In genomic region chr1:134722891-134723290, GRCm38 (mm10) we compare ENCODE assay signal across 20 mouse cellular contexts.
DNase-seq lines count a peak whose midpoint lies in the region.
"Had no signal": no experiment of that assay in that cellular context is flagged by ENCODE, and none has a peak within 500 bp of the region (broad histone marks: within the 10 kb centered on the region; RNA-seq: fewer than 3 reads in every experiment).

No protein-coding gene starts in this region.

- peak; percentile 69 for DNase-seq in Muller cell, postnatal 12 days (ENCODE audit: inconsistent ontology term)
- peak; percentile 91 for DNase-seq in brain, adult 2 months (ENCODE audit: low read depth, low spot score)
- peak; percentile 78 for DNase-seq in cerebellum, adult 8-10 months
- peak; percentile 80 to 84 for DNase-seq in cerebellum, postnatal 25 days
- no peak for DNase-seq in layer of hippocampus, adult 18-20 months (ENCODE audit: low spot score in 2 of 2)
- DNase-seq in lung, postnatal 14 days = no peak
- DNase-seq: adrenal gland, adult 2 months; adrenal gland, postnatal 36 days; B cell, adult 2 months; gastrocnemius, postnatal 25 days; heart, adult 11 months; heart, postnatal 4 days; kidney, adult 11 months; kidney, postnatal 25 days; liver, embryonic 13.5 days; lung, adult 18-20 months; retina, postnatal 1 day; spleen, adult 18-20 months; thymus, adult 2 months; thymus, postnatal 36 days had no signal

Comparison
In these comparisons a context has a peak if more than half of its experiments do, and no peak if none do; other contexts are left out.
1. DNase-seq: peak in Muller cell, postnatal 12 days (single experiment), brain, adult 2 months (single experiment), cerebellum, adult 8-10 months (single experiment) and cerebellum, postnatal 25 days (2 of 2); none in layer of hippocampus, adult 18-20 months (0 of 2) and lung, postnatal 14 days (single experiment).